Mouse (Mus musculus): Measurements from ENCODE around the gene Tsr3. TPM values are rescaled to one million over a fixed set of nuclear protein-coding genes. Genes with fewer than 3 reads are reported as not detected.
A peak's percentile ranks its signal among the peaks of the same experiment; 100 is the strongest.
"Not testable (repeated sequence)": the region's sequence is repeated elsewhere in the genome, so short reads cannot be mapped to it uniquely, and the experiment has no call there.

The Tsr3 gene
- 10.9 and 17.1 TPM in 2 replicates for total RNA-seq (2014; fragmentation: Nextera tagmentation)
- 23.6 and 27.8 TPM in 2 replicates for total RNA-seq (2017)

- peak; percentile 74 for ATAC-seq (replicated peaks; ENCODE audit: poor library complexity, severe bottlenecking)
These were observed at the start of gene Tsr3, which contains the start of gene Gnptg for GRCm38 (mm10) chr17:25239695-25240636. Gene Tsr3 (plus strand): TSS chr17:25240170. Gene Gnptg (minus strand): TSS chr17:25240124.

DNA sequence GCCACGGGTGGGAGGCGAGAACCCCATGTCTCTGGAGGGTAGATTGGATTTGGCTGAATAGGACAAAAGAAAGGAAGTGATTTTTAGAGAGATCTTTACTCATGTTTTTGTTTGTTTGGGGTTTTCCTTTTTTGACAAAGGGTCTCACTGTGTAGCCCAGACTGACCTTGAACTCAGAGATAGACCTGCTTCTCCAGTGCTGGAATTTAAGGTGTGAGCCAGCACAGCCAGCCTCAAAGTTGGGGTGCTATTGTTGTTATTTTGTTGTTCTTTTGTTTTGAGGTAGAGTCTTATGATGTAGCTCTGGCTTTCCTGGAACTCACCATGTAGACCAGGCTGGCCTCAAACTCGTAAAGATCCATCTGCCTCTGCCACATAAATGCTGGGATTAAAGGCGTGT lies 37.6 kb upstream of the Tsr3 start:
- ATAC-seq (replicated peaks; ENCODE audit: poor library complexity, severe bottlenecking): no peak

DNA sequence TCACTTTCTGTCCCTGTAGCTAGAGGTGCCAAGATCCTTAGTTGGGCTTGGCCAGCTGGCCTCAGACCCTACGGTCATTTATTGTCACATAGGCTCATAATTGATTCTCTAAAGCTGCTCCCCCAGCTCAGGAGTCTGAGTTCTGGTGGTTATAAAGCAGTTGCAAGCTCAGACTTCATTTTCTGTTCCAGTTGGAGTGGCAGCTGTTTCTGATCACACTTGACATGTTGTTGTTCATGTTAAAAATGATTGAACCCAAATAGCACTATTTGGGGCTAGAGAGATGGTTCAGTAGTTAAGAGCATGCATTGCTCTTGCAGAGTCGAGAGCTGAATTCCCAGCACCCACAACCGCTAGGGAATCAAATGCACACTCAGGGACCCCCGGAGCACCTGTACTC lies 30.0 kb upstream of the Tsr3 start:
- ATAC-seq (replicated peaks; ENCODE audit: poor library complexity, severe bottlenecking): no peak

GRCm38 (mm10) chr17:25210680-25211466 lies 29.1 kb upstream of the Tsr3 start:
- ATAC-seq (replicated peaks; ENCODE audit: poor library complexity, severe bottlenecking): peak; percentile 81

DNA sequence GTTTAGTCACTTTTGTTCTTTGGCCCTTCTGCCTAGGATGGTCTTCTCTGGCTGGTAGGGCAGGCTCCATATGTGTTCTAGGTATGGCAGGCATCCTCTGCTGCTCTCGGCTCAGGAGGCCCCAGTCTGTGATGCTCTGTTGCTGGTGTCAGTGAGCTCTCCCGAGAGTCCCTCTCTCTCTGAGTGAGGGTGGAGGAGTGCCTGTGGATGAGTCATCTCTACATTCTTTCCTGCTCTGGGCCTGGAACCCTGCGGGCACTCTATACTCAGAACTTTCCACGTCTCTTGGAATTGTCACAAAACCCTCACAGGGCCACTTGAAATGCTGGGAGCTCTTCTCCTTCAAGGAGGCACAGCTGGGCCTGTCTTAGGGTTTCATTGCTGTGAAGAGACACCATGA lies 28.3 kb upstream of the Tsr3 start:
- ATAC-seq (replicated peaks; ENCODE audit: poor library complexity, severe bottlenecking): no peak

GRCm38 (mm10) chr17:25215431-25215830 lies 24.5 kb upstream of the Tsr3 start:
- no peak for ATAC-seq (replicated peaks; ENCODE audit: poor library complexity, severe bottlenecking)

DNA sequence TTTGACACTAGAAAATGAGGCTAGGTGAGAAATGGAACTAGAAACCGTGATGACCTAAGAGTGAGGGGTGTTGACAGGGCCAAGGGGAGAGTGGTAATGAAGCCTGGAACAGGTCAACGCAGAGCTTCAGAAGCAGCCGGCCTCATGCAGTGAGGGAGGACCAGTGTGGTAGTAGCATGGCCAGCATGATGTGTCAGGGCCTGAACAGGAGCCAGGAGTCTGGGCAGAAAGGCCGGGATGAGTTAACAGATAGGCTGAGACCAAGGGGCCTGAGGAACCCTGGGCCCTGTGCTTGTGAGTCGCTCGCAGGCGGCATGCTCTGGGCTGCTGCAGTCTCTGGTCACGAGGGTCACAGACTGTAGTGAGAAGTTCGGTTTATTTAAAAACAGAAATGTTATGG lies 21.0 kb upstream of the Tsr3 start:
- ATAC-seq (replicated peaks; ENCODE audit: poor library complexity, severe bottlenecking): no peak

- ATAC-seq (replicated peaks; ENCODE audit: poor library complexity, severe bottlenecking): no peak
These were observed 20.3 kb upstream of the Tsr3 start for GRCm38 (mm10) chr17:25219492-25220295.

DNA sequence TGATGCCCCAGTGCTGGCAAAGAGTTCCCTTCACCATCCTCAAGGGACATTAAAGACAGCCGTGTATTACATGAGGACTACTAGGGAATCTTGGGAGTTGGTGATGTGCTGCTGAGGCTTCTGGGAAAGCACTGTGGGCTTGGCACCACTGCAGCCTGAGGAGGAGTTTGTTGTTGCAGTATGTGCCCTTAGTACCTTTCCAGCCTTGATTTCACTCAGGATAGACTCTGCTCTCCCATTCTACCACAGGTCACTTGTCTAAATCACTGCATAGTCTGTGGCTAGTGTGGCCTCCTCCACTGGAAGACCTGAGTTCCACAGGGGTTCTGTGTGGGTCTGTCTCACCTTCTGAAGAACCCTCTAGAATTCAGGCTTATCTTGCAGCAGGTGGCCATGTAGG lies 19.2 kb upstream of the Tsr3 start:
- no peak for ATAC-seq (replicated peaks; ENCODE audit: poor library complexity, severe bottlenecking)

DNA sequence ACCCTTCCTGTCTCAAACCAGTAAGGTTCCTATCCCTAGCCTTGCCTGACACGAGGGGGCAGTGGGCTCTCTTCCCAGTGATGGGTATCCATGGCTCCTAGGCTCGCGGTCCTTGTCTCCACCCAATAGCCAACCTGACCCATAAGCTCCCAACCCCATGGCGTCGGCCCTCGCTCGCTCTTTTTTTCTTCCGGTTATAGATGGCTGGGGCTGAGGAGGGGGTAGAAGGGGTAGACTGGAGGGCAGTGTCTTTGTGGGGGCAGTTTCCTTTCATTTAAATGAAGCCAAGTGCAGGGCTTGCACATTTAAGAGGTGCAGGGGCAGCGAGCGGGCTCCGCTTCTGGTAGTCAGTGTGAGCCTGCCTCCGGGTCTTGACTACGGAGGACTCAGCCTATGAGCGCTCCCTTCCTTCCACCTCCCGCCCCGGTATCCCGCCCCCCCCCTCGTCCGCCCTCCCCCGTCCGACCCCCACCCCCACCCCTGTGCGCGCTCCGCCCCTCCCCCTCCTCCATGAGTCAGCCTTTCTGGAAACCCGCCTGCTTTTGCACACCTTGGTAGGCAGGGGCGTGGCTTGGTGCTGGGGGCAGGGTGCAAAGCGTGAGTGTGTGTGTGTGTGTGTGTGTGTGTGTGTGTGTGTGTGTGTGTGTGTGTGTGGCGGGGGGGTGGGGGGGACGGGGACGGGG lies 18.0 kb upstream of the Tsr3 start:
- ATAC-seq (replicated peaks; ENCODE audit: poor library complexity, severe bottlenecking): peak; percentile 31

DNA sequence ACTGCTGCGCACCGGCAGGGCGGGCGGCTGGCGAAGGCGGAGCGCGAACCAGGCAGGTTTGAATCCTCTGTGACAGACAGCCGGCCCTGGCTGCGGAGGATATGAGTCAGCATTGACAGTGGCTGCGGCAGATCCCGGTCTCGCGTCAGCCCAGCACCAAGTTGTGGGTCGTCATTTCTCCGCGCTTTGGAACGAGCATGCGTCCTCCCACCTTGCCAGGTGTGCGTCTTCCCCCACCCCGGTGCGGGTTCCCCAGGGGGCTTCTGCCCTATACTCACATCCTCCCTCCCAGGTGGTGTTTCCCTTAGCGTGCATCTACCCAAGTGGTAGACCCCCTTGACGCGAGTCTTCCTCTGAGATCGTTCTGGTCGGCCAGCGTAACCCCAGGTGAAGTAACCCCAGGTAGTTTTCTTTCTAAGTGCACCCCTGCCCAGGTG lies 17.4 kb upstream of the Tsr3 start:
- ATAC-seq (replicated peaks; ENCODE audit: poor library complexity, severe bottlenecking): peak; percentile 70

DNA sequence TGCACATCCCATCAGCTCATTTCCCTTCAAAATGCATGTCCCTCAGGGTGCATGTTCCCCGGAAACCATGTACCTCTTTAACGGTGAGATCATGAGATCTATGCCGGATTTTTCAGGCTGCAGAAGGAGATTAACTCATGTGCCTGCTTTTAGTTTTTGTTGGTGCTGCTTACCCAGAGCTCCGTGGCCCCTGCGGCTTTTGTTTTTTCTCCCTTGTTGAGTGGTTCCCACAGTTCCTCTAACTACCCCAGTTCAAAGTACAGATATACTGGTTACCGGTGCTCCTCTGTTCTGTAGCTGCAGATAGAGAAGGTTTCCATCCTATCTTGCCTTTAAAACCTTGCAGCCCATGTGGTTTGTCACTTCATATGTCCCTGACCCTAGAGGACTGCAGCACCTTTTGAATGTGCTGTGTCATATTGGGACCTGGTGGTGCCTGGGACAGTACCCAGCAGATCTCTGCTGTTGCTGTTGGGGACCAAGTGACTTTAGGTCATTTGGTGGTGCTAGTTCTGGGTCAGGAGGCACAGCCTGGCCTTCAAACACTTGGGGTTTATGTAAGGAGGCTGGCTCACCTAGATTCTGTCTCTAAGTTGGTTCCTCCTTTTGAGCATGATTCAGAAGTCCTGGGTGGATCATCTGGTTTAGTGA lies 16.9 kb upstream of the Tsr3 start:
- no peak for ATAC-seq (replicated peaks; ENCODE audit: poor library complexity, severe bottlenecking)

DNA sequence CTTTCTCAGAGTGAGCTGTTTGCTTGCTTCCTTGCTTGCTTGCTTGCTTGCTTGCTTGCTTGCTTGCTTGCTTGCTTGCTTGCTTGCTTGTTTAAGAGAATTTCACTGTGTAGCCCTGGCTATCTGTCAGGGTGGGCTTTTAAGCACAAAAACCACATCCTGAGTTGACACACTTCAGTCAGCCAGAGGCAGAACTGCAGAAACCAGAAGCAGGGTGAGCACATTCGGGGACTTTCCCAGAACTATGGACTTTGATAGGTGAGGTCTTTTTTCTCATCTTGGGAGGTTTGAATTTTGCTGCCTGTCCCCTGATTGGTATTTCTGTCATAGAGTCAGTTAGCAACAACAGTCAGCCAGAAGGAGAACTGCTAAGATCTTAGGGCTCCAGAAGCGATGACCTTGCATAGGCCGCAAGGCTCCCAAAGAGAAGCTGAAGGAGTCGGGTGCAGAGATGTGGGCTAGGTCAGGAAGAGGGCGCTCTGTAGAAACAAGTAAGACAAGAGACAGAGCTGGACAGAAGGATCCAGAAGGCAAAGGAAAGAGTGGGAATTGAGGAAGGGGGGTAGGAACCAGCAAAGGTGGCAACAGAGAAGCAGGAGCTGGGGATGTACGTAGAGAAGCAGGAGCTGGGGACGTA lies 15.3 kb upstream of the Tsr3 start:
- ATAC-seq (replicated peaks; ENCODE audit: poor library complexity, severe bottlenecking): peak; percentile 19; the same call in 1 of the 2 replicates

GRCm38 (mm10) chr17:25225659-25226058 lies 14.3 kb upstream of the Tsr3 start:
- no peak for ATAC-seq (replicated peaks; ENCODE audit: poor library complexity, severe bottlenecking)

DNA sequence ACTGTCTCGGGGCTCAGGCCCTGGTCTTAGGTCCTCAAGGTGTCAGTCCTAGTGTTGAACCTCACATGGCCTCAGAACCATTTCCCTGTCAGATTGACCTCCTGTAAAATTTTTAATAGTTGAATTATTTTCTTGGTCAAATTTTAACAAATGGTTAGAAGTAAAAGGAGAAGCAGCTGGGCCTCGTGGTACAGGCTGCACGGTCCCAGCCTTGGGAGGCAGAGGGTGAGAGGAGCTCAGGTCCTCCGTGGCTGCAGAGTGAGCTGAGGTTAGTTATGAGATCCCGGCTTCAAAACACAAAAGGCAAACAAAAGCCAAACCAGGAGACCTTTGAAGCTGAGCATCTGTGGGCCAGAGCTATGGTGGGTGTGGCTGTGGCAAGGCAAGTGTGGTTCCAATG lies 12.0 kb upstream of the Tsr3 start:
- no peak for ATAC-seq (replicated peaks; ENCODE audit: poor library complexity, severe bottlenecking)

- ATAC-seq (replicated peaks; ENCODE audit: poor library complexity, severe bottlenecking): not testable (repeated sequence)
These were observed 9.8 kb upstream of the Tsr3 start for GRCm38 (mm10) chr17:25230014-25230655.

DNA sequence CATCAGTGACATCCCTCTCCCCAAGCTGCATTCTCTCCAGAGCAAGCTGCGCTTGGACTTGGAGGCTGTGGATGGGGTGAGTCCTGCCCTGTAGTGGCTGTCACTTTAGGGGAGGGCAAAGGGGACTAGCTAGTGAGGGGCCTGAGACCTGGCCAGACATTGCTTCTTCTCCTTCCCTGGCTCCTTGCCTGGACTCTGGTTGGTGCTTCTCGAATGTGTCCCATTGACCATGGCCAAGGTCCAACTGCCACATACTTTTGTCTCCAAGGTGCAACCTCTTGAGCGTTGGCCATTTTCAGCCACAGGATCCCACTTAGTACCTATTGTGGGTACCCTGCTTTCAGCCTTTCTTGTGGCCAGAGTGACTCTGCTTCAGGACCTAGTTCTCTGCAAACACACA lies 9.3 kb upstream of the Tsr3 start:
- no peak for ATAC-seq (replicated peaks; ENCODE audit: poor library complexity, severe bottlenecking)

DNA sequence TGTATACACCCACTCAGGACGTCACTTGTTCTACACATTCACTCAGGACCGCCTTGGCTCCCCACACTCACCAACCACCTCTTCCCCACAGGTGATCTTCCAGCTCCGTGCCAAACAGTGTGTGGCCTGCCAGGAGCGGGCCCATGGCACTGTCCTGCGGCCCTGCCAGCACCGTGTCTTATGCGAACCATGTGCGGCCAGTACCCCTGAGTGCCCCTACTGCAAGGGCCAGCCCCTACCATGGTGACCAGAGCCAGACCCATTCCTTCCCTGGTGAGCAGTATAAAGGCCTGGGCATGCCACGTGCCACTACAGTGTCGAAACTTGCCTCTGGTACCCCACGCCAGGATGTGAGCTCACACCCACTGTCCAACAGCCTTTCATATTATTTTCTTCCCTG lies 8.3 kb upstream of the Tsr3 start:
- ATAC-seq (replicated peaks; ENCODE audit: poor library complexity, severe bottlenecking): not testable (repeated sequence)
